Mouse (Mus musculus) ES-E14 (cell line): ENCODE measurements around the gene Ptprt.

Source experiments
- CHD2 ChIP-seq: IDR thresholded peaks from 2 replicates; pipeline ENCODE4 v1.6.1; 2014; ENCODE audit warnings: mild to moderate bottlenecking, low read depth, low read length, inconsistent platforms
- HCFC1 ChIP-seq: IDR thresholded peaks from 2 replicates; pipeline ENCODE4 v1.6.1; 2012; ENCODE audit warnings: low read length, inconsistent platforms, borderline replicate concordance; ENCODE audit not compliant: insufficient read depth
- ZC3H11A ChIP-seq: IDR thresholded peaks from 2 replicates; pipeline ENCODE4 v1.6.1; 2012; ENCODE audit warnings: low read depth, mild to moderate bottlenecking, inconsistent platforms, low read length, borderline replicate concordance

DNA sequence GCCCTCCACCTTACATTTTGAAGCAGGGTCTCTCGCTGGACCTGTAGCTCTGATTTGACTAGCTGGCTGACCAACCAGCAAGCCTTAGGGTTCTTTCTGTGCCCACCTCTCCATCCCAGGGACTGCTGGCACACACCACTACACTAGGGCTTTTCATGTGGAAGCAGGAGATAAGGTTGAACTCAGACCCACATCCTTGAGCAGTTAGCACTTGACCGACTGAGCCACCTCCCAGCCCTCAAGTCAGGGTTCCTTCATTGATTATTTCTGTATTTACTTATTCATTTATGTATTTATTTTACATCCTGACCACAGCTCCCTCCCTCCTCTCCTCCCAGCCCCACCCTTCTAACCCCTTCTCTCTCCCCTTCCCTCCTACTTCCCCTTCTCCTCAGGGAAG, 479.1 kb downstream of the Ptprt start:
- TF ChIP-seq HCFC1 (no peak), ZC3H11A (no peak), CHD2 (no peak)
